Mouse (Mus musculus) hindbrain, embryonic 10.5 days (tissue): Measurements from ENCODE around the gene Itk. TPM values are rescaled to one million over a fixed set of nuclear protein-coding genes. Genes with fewer than 3 reads are reported as not detected.
"Not testable (repeated sequence)": the region's sequence is repeated elsewhere in the genome, so short reads cannot be mapped to it uniquely, and the experiment has no call there.

Experiments used
- DNase-seq: peaks from one replicate; pipeline ENCODE4 v3.0.0-alpha.2; 2017; ENCODE audit warnings: low spot score
- H3K27ac ChIP-seq: fragments of 300-500 bp; sonication (generic); 2 replicates; pipeline ENCODE4 v1.5.1; 2016; ENCODE audit warnings: mild to moderate bottlenecking, moderate library complexity
- H3K27me3 ChIP-seq: fragments of 300-500 bp; sonication (generic); 2 replicates; pipeline ENCODE4 v1.6.1; 2016; ENCODE audit warnings: mild to moderate bottlenecking; ENCODE audit not compliant: poor library complexity, insufficient read depth, severe bottlenecking
- H3K36me3 ChIP-seq: fragments of 300-500 bp; sonication (generic); 2 replicates; pipeline ENCODE4 v1.6.1; 2016; ENCODE audit warnings: mild to moderate bottlenecking, moderate library complexity
- H3K4me1 ChIP-seq: fragments of 300-500 bp; sonication (generic); replicated peaks from 2 replicates; pipeline ENCODE4 v1.6.1; 2016; ENCODE audit warnings: mild to moderate bottlenecking
- H3K4me3 ChIP-seq: fragments of 300-500 bp; sonication (generic); 2 replicates; pipeline ENCODE4 v1.5.1; 2016; ENCODE audit warnings: mild to moderate bottlenecking, moderate library complexity
- H3K9me3 ChIP-seq: fragments of 300-500 bp; sonication (generic); 2 replicates; pipeline ENCODE4 v1.6.1; 2016; ENCODE audit warnings: mild to moderate bottlenecking, moderate library complexity
- WGBS: fragments of 180-500 bp; shearing (Covaris S2); methylation state at CpG from one replicate; pipeline ENCODE4 v1.1.7; 2016; 5-methylcytosine and 5-hydroxymethylcytosine counted together
- polyA plus RNA-seq: library from polyadenylated mRNA; unstranded; fragments of >200 nt; fragmentation: Nextera tagmentation; extraction: Ambion mirVana; gene quantifications from 2 replicates; pipeline ENCODE4 v1.2.1, GENCODE M21; 2016

The Itk gene
- not detected in 2 replicates for polyA plus RNA-seq

- H3K9me3 ChIP-seq: no peaks in the 10 kb centered on the region
- H3K36me3 ChIP-seq: no peaks in the 10 kb centered on the region
- H3K27me3 ChIP-seq: no peaks in the 10 kb centered on the region
- H3K4me3 ChIP-seq: no peak within 1 kb of the TSS
- 80% methylated on average over 13 of the region's 13 CpGs for WGBS
- no peak within 1 kb of the TSS for H3K27ac ChIP-seq
- 0 out of 2 replicates have a peak, but pooled peaks cover 4% of the 10 kb centered on the region for H3K4me1 ChIP-seq
- no peak for DNase-seq
Observed at GRCm38 (mm10) chr11:46389336-46390117, at the start of gene Itk. Gene Itk (minus strand): TSS chr11:46389515.

GRCm38 (mm10) chr11:46437459-46438000 is 48.2 kb upstream of the Itk start:
- H3K4me1 ChIP-seq: peaks cover 10% of the 10 kb centered on the region; the same call in 1 of the 2 replicates
- H3K4me3 ChIP-seq: peak overlapping the region; percentile 87
- no peaks in the 10 kb centered on the region for H3K9me3 ChIP-seq
- H3K27me3 ChIP-seq: no peaks in the 10 kb centered on the region
- no peak for DNase-seq
- WGBS: 2% methylated on average over 23 of the region's 23 CpGs
- peak overlapping the region; percentile 96 for H3K27ac ChIP-seq
- H3K36me3 ChIP-seq: peaks cover 40% of the 10 kb centered on the region

- under 1% methylated on average over 59 of the region's 59 CpGs for WGBS
- Histone ChIP-seq H3K9me3 (no peaks in the 10 kb centered on the region), H3K27me3 (no peaks in the 10 kb centered on the region), H3K4me3 (peak within 1 kb of the TSS; percentile 87), H3K4me1 (peaks cover 10% of the 10 kb centered on the region; the same call in 1 of the 2 replicates), H3K27ac (peak within 1 kb of the TSS; percentile 96), H3K36me3 (peaks cover 34% of the 10 kb centered on the region)
- peak; percentile 94 for DNase-seq
Observed at GRCm38 (mm10) chr11:46436760-46437458, 47.6 kb upstream of the Itk start, which contains the start of gene Med7. Gene Med7 (plus strand): TSS chr11:46436925.

- Histone ChIP-seq H3K36me3 (peaks cover 19% of the 10 kb centered on the region), H3K27me3 (no peaks in the 10 kb centered on the region), H3K9me3 (no peaks in the 10 kb centered on the region), H3K4me1 (peaks cover 10% of the 10 kb centered on the region; the same call in 1 of the 2 replicates), H3K4me3 (no peak overlapping the region), H3K27ac (no peak overlapping the region)
- no peak for DNase-seq
Observed at GRCm38 (mm10) chr11:46435363-46435762, 46.0 kb upstream of the Itk start.

DNA sequence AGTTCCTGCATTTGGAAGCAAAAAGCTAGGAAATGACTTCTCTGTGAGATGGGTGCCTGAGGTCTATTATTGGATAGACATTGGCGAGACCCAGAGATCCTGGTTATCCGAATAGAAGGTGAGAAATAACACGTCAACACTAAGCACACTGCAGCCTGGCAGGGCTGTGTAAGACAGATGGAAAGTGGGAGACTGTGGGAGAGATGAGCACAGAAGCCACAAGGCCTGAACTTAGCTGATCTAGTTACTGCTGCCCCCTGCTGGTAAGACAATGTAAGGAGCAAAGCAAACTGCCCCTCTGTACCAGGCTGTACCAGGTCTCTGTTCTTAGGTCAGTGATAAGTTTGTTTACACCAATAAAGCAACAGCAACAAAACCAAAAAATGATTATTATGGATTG is 41.8 kb upstream of the Itk start:
- Histone ChIP-seq H3K27me3 (no peaks in the 10 kb centered on the region), H3K36me3 (no peaks in the 10 kb centered on the region), H3K4me3 (no peak overlapping the region), H3K9me3 (no peaks in the 10 kb centered on the region), H3K4me1 (peaks cover 2% of the 10 kb centered on the region; the same call in 1 of the 2 replicates), H3K27ac (no peak overlapping the region)
- 25% methylated on average over 3 of the region's 3 CpGs for WGBS
- DNase-seq: peak; percentile 75

DNA sequence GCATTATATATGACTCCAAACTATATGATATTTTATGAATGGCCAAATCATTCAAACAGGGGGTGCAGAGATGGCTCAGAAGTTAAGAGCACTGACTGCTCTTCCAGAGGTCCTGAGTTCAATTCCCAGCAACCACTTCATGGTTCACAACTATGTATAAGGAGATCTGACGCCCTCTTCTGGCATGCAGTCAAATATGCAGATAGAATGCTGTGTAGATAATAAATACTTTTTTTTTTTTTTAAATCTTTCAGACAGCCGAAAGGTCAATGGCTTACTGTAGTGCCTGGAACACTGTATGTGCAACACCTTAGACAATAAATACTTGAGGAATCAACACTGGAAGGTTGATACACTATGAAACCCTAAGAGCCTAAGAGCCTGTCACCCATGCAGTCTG is 40.8 kb upstream of the Itk start:
- WGBS: 90% methylated on average over 2 of the region's 2 CpGs
- no peak for DNase-seq
- H3K9me3 ChIP-seq: no peaks in the 10 kb centered on the region
- H3K4me1 ChIP-seq: no peaks in the 10 kb centered on the region
- no peak overlapping the region for H3K4me3 ChIP-seq
- H3K36me3 ChIP-seq: no peaks in the 10 kb centered on the region
- H3K27ac ChIP-seq: no peak overlapping the region
- no peaks in the 10 kb centered on the region for H3K27me3 ChIP-seq

GRCm38 (mm10) chr11:46428131-46428530 is 38.8 kb upstream of the Itk start:
- not testable (repeated sequence) for H3K4me1 ChIP-seq, H3K4me3 ChIP-seq, DNase-seq, H3K36me3 ChIP-seq, H3K27me3 ChIP-seq, H3K9me3 ChIP-seq, H3K27ac ChIP-seq
- WGBS: 51% methylated on average over 4 of the region's 4 CpGs

GRCm38 (mm10) chr11:46421086-46421888 is 32.0 kb upstream of the Itk start:
- WGBS: 88% methylated on average over 8 of the region's 8 CpGs
- H3K27me3 ChIP-seq: no peaks in the 10 kb centered on the region

DNA sequence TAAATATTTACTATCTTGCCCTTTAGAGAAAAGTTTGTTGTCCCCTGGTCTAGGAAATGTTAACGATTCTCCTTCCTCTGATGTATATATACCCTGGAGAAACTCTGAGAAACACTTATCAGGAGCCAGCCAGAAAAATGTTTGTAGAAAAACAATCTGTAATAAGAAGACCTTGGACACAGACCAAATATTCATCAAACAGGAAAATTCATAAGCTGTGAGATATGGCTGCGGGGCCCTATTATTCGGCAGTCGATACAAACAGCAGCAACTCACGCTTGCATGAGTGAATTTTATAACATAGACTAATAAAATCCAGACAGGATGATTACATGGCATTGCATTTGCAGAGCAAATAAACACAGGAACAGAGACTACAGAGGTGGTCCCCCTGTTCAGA is 29.5 kb upstream of the Itk start:
- no peaks in the 10 kb centered on the region for H3K4me1 ChIP-seq
- DNase-seq: no peak
- 93% methylated on average over 5 of the region's 5 CpGs for WGBS
- no peaks in the 10 kb centered on the region for H3K36me3 ChIP-seq
- no peak overlapping the region for H3K27ac ChIP-seq
- no peaks in the 10 kb centered on the region for H3K9me3 ChIP-seq
- H3K4me3 ChIP-seq: no peak overlapping the region
- no peaks in the 10 kb centered on the region for H3K27me3 ChIP-seq

More at GRCm38 (mm10) chr11:46421086-46421888, 32.0 kb upstream of the Itk start:
- Histone ChIP-seq H3K4me1 (no peaks in the 10 kb centered on the region), H3K9me3 (no peaks in the 10 kb centered on the region), H3K4me3 (no peak overlapping the region), H3K27ac (no peak overlapping the region), H3K36me3 (no peaks in the 10 kb centered on the region)
- no peak for DNase-seq

DNA sequence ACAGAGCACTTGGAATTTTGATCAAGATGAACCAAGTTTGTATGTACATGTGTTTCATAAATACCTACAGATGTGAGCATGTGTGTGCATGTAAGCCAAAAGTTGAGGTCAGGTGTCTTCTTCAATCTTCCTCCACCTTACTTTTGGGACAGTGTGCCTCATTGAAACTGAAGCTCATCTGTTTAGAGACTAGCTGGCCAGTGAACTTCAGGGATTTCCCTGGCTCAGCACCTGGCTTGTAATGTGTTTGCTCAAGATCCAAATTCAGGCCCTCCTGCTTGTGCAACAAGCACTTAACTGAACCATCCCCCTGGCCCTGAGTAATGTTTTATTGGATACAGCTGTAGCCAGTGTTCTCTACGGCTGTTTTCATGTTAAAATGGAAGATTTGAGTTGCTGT is 29.1 kb upstream of the Itk start:
- whole genome bisulfite sequencing: 70% methylated on average over 1 of the region's 1 CpGs
- H3K36me3 ChIP-seq: no peaks in the 10 kb centered on the region
- no peaks in the 10 kb centered on the region for H3K27me3 ChIP-seq
- no peak overlapping the region for H3K27ac ChIP-seq
- no peak overlapping the region for H3K4me3 ChIP-seq
- no peaks in the 10 kb centered on the region for H3K4me1 ChIP-seq
- no peaks in the 10 kb centered on the region for H3K9me3 ChIP-seq
- DNase-seq: no peak

DNA sequence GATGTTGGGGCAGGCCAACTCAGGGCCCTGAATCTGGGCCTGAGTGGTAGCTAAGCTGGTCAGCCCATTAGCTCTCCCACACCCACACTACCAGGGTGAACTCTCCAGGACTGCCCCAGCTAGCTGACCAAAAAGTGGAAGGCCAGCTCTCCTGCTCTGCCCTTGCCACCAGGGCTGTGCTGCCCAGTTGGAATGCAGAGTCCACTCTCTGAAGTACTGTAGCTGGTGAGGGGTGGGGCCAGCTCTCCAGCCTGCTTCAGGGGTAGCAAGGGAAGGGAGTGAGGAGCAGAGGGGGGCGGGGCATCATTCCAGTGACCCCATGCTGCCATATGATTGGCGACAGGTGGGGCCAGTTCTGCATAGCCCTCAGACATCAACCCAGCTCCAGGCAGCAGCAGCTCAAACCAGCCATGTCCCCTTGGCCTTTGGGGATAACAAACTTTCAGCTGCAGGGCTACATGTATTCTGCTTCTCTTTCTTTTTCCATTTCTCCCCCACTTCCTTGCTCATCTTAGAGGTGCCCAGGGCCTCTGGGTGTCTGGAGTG is 20.8 kb upstream of the Itk start:
- no peak for DNase-seq
- peaks cover 15% of the 10 kb centered on the region; the same call in 1 of the 2 replicates for H3K4me1 ChIP-seq
- no peaks in the 10 kb centered on the region for H3K9me3 ChIP-seq
- no peak overlapping the region for H3K27ac ChIP-seq
- no peak overlapping the region for H3K4me3 ChIP-seq
- no peaks in the 10 kb centered on the region for H3K36me3 ChIP-seq
- H3K27me3 ChIP-seq: peaks cover 9% of the 10 kb centered on the region
- 39% methylated on average over 2 of the region's 2 CpGs for WGBS

GRCm38 (mm10) chr11:46406721-46407120 is 17.4 kb upstream of the Itk start:
- Histone ChIP-seq H3K27ac (peak overlapping the region; percentile 69), H3K9me3 (no peaks in the 10 kb centered on the region), H3K4me1 (peaks cover 15% of the 10 kb centered on the region; the same call in 1 of the 2 replicates), H3K27me3 (peaks cover 9% of the 10 kb centered on the region), H3K4me3 (0 out of 2 replicates have a peak overlapping the region, but pooled peaks have one; percentile 9), H3K36me3 (no peaks in the 10 kb centered on the region)
- peak; percentile 6 for DNase-seq
- 36% methylated on average over 10 of the region's 10 CpGs for WGBS
